ENCODE assay signal across 8 mouse cellular contexts in the genomic region with DNA sequence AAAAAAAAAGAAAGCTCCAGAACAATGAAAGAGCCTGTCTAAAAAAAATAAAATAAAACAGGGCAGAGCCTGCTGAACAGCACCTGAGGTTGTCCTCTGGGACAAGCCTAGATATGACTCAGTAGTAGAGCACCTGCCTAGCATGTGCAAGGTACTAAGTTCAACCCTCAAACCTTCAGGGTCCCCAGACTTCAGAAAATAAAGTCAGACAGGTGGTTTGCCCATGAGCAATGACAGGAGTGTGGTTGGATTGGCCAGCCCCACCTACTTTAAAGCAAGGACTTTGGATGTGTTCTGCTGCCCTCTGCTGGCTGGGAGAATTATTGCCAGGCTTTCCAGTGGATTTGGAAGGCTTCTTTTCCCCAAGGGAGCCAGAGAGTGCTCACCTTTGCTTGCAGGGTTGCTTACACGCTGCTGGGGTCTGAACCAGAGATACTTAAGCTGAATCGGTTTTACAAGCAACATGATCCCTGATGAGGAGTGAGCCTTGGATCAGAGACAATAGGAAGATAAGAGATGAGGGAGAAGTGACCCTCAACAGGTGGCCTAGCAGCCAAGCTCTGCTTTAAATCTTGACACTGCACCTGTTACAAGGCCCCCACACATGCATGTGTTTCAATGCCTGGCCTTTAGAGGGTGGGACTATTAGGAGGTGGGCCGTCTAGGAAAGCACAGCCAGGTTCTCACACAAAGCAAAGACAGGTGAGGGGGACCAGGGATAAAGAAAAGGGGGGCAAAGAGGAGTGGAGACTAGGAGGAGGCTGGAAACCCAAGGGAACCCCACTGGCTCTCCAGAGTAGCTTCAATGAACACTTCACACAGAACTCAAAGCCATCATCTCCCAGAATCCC. TPM values are rescaled to one million over a fixed set of nuclear protein-coding genes. Genes with fewer than 3 reads are reported as not detected.
DNase-seq lines count a peak whose midpoint lies in the region; ATAC-seq lines count a peak whose summit lies in the region.

No protein-coding gene starts in this region.

- H3K4me1 ChIP-seq in hindbrain, embryonic 13.5 days (replicated peaks) = no peaks in the 10 kb centered on the region

- H3K27ac ChIP-seq in hindbrain, embryonic 13.5 days = no peak overlapping the region

- peak; percentile 58 for DNase-seq in T-cell, adult 2 months (ENCODE audit: low spot score)
- DNase-seq in cerebellum, adult 9-10 months = peak; percentile 83
- DNase-seq in frontal cortex, adult 2 months (ENCODE audit: extremely low spot score in 1 of 2, low spot score in 1 of 2) = peak; percentile 50 to 89
- peak; percentile 59 for DNase-seq in layer of hippocampus, adult 9-11 months
- DNase-seq in lung, postnatal 25 days (ENCODE audit: low spot score) = peak; percentile 73
- peak; percentile 70 for DNase-seq in right cerebral cortex, adult 18-20 months
- DNase-seq in thymus, postnatal 4 days = peak; percentile 84

- no peak overlapping the region for H3K4me2 ChIP-seq in hindbrain, embryonic 13.5 days

- H3K27me3 ChIP-seq in hindbrain, embryonic 13.5 days = no peaks in the 10 kb centered on the region

- H3K4me3 ChIP-seq in hindbrain, embryonic 13.5 days = no peak overlapping the region

- H3K9ac ChIP-seq in hindbrain, embryonic 13.5 days = no peak overlapping the region

- 9% methylated on average over 3 of the region's 3 CpGs for WGBS in hindbrain, embryonic 13.5 days

- no peaks in the 10 kb centered on the region for H3K9me3 ChIP-seq in hindbrain, embryonic 13.5 days

- no peaks in the 10 kb centered on the region for H3K36me3 ChIP-seq in hindbrain, embryonic 13.5 days

- ATAC-seq in hindbrain, embryonic 13.5 days (ENCODE audit: low FRiP score) = peak; percentile 40

RNA-seq across cellular contexts. Expression of gene Thnsl2, which starts 19.0 kb away (rescaled TPM):
- polyA plus RNA-seq in frontal cortex, adult 2 months (2012; rRNA removed) = 5.2 and 5.8 TPM in 2 replicates
- polyA plus RNA-seq in hindbrain, embryonic 13.5 days (2015; fragmentation: Nextera tagmentation; extraction: Ambion mirVana) = 4.2 and 4.6 TPM in 2 replicates
